Mouse (Mus musculus): ENCODE data around the gene Tnk2.

Tnk2 gene

GRCm38 (mm10) chr16:32680806-32681205, 37.1 kb downstream of the Tnk2 start:
- DNase-seq, result no peak

GRCm38 (mm10) chr16:32682194-32682593, 38.5 kb downstream of the Tnk2 start:
- DNase-seq, result peak; percentile 65

GRCm38 (mm10) chr16:32682841-32683240, 39.2 kb downstream of the Tnk2 start:
- DNase-seq, result no peak

- DNase-seq, result peak; percentile 60
These were observed 39.7 kb downstream of the Tnk2 start for GRCm38 (mm10) chr16:32683343-32683742.

GRCm38 (mm10) chr16:32685405-32685804, 41.7 kb downstream of the Tnk2 start:
- DNase-seq, result no peak

GRCm38 (mm10) chr16:32685998-32686397, 42.3 kb downstream of the Tnk2 start:
- no peak for DNase-seq

- no peak for DNase-seq
These were observed 43.5 kb downstream of the Tnk2 start for GRCm38 (mm10) chr16:32687221-32687620.

GRCm38 (mm10) chr16:32688770-32689169, 45.1 kb downstream of the Tnk2 start:
- no peak for DNase-seq

GRCm38 (mm10) chr16:32689501-32689900, 45.8 kb downstream of the Tnk2 start:
- no peak for DNase-seq

GRCm38 (mm10) chr16:32696841-32697464, 53.3 kb downstream of the Tnk2 start:
- no peak for DNase-seq

- no peak for DNase-seq
These were observed 54.2 kb downstream of the Tnk2 start for GRCm38 (mm10) chr16:32697665-32698446.

GRCm38 (mm10) chr16:32698550-32698949, 54.9 kb downstream of the Tnk2 start:
- no peak for DNase-seq

GRCm38 (mm10) chr16:32703312-32703912, 59.7 kb downstream of the Tnk2 start:
- DNase-seq, result no peak

- DNase-seq, result no peak
These were observed 61.9 kb downstream of the Tnk2 start for GRCm38 (mm10) chr16:32705606-32706005.

- DNase-seq, result no peak
These were observed 63.6 kb downstream of the Tnk2 start for GRCm38 (mm10) chr16:32707111-32707823.

GRCm38 (mm10) chr16:32707824-32708456, 64.3 kb downstream of the Tnk2 start:
- DNase-seq, result no peak

GRCm38 (mm10) chr16:32708457-32709033, 64.9 kb downstream of the Tnk2 start:
- DNase-seq, result no peak

GRCm38 (mm10) chr16:32709116-32709515, 65.4 kb downstream of the Tnk2 start:
- no peak for DNase-seq

- no peak for DNase-seq
These were observed 66.9 kb downstream of the Tnk2 start for GRCm38 (mm10) chr16:32710426-32711070.

- DNase-seq, result no peak
These were observed 68.5 kb downstream of the Tnk2 start for GRCm38 (mm10) chr16:32712202-32712601.

GRCm38 (mm10) chr16:32713556-32713955, 69.9 kb downstream of the Tnk2 start:
- DNase-seq, result no peak

GRCm38 (mm10) chr16:32715364-32715763, 71.7 kb downstream of the Tnk2 start:
- no peak for DNase-seq

All from cerebellum, adult 9-11 months (tissue).